Mouse (Mus musculus) embryonic facial prominence, embryonic 13.5 days (tissue): ENCODE results near the gene Rpgr. TPM values are rescaled to one million over a fixed set of nuclear protein-coding genes. Genes with fewer than 3 reads are reported as not detected.

Experiments used
- ATAC-seq: fragments of 200-750 bp; cut with Nextera tagmentation; 2 replicates; pipeline ENCODE4 v1.8.0; 2017; ENCODE audit warnings: low read depth; ENCODE audit not compliant: insufficient number of reproducible peaks, insufficient read depth, low FRiP score, low TSS enrichment
- H3K27ac ChIP-seq: fragments of 300-500 bp; sonication (generic); 2 replicates; pipeline ENCODE4 v1.5.1; 2015; ENCODE audit warnings: moderate library complexity, mild to moderate bottlenecking, inconsistent platforms
- H3K27me3 ChIP-seq: fragments of 300-500 bp; sonication (generic); 2 replicates; pipeline ENCODE4 v1.6.1; 2015; ENCODE audit warnings: mild to moderate bottlenecking, inconsistent platforms
- H3K36me3 ChIP-seq: fragments of 300-500 bp; sonication (generic); 2 replicates; pipeline ENCODE4 v1.6.1; 2015; ENCODE audit warnings: mild to moderate bottlenecking, inconsistent platforms
- H3K4me1 ChIP-seq: fragments of 300-500 bp; sonication (generic); 2 replicates; pipeline ENCODE4 v1.6.1; 2015; ENCODE audit warnings: inconsistent platforms
- H3K4me2 ChIP-seq: fragments of 300-500 bp; sonication (generic); 2 replicates; pipeline ENCODE4 v1.6.1; 2015; ENCODE audit warnings: moderate library complexity, mild to moderate bottlenecking, inconsistent platforms
- H3K4me3 ChIP-seq: fragments of 300-500 bp; sonication (generic); 2 replicates; pipeline ENCODE4 v1.5.1; 2015; ENCODE audit warnings: mild to moderate bottlenecking, inconsistent platforms
- H3K9ac ChIP-seq: fragments of 300-500 bp; sonication (generic); 2 replicates; pipeline ENCODE4 v1.6.1; 2015; ENCODE audit warnings: mild to moderate bottlenecking, inconsistent platforms
- H3K9me3 ChIP-seq: fragments of 300-500 bp; sonication (generic); 2 replicates; pipeline ENCODE4 v1.6.1; 2016; ENCODE audit warnings: inconsistent platforms
- WGBS: fragments of 180-500 bp; shearing (Covaris S2); methylation state at CpG from one replicate; pipeline ENCODE4 v1.1.7; 2015; ENCODE audit warnings: mixed read lengths; 5-methylcytosine and 5-hydroxymethylcytosine counted together
- polyA plus RNA-seq: library from polyadenylated mRNA; unstranded; fragments of >200 nt; fragmentation: Nextera tagmentation; extraction: Ambion mirVana; gene quantifications from 2 replicates; pipeline ENCODE4 v1.2.1, GENCODE M21; 2015

Gene Rpgr
- polyA plus RNA-seq, 1 experiment from 2014 or later: 21.2 TPM

DNA sequence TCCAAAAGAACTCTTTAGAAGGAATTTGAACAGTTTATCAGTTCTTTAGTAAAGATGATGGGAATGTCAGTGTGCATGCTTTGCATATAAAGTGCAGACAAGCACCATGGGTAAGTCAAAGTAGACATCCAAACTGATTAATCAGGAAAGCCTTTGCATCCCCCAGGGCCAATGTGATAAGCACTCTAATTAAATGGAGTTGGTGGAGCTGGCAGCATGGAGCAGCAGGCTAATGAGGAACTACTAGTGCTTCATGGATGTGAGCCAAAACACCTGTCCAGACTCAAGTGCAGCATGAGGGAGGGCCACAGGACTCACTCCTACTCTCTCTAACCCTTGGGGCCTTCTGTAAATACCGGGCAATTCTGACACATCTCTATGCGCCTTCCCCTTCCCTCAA is 145.2 kb downstream of the Rpgr start:
- Histone ChIP-seq H3K4me3 (no peak overlapping the region), H3K27me3 (0 out of 2 replicates have a peak, but pooled peaks cover 4% of the 10 kb centered on the region), H3K27ac (no peak overlapping the region), H3K9ac (no peak overlapping the region), H3K4me1 (no peaks in the 10 kb centered on the region), H3K9me3 (no peaks in the 10 kb centered on the region), H3K4me2 (no peak overlapping the region), H3K36me3 (no peaks in the 10 kb centered on the region)
- no peak for ATAC-seq
- 67% methylated on average over 2 of the region's 2 CpGs for WGBS

- H3K9ac ChIP-seq: no peak overlapping the region
- 28% methylated on average over 6 of the region's 6 CpGs for WGBS
- no peak overlapping the region for H3K4me2 ChIP-seq
- no peaks in the 10 kb centered on the region for H3K4me1 ChIP-seq
- H3K9me3 ChIP-seq: no peaks in the 10 kb centered on the region
- 0 out of 2 replicates have a peak, but pooled peaks cover 4% of the 10 kb centered on the region for H3K27me3 ChIP-seq
- no peaks in the 10 kb centered on the region for H3K36me3 ChIP-seq
- no peak for ATAC-seq
- no peak overlapping the region for H3K27ac ChIP-seq
- H3K4me3 ChIP-seq: no peak overlapping the region
These were observed 146.0 kb downstream of the Rpgr start for GRCm38 (mm10) chrX:10070689-10071088.

DNA sequence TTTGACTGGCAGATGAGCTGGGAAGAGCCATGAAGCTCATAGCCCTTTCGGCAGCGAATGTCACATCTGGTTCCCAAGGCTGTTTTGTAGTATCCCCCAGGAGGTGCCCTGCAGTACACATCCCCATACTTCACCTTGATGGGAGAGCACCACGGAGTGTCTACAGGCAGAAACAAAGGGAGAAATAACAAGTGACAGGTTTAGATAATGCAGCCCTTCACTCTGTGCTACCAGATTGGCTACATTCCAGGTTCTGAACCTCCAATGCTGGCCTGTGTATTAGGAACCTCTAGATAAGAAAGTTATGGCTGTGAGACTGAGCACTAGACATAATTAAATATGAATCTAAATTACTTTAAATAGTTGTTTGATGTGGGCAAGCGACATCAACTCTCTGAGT is 147.3 kb downstream of the Rpgr start:
- Histone ChIP-seq H3K27me3 (0 out of 2 replicates have a peak, but pooled peaks cover 4% of the 10 kb centered on the region), H3K9me3 (no peaks in the 10 kb centered on the region), H3K36me3 (no peaks in the 10 kb centered on the region), H3K27ac (no peak overlapping the region), H3K4me3 (no peak overlapping the region), H3K9ac (no peak overlapping the region), H3K4me2 (no peak overlapping the region), H3K4me1 (no peaks in the 10 kb centered on the region)
- ATAC-seq: no peak
- 72% methylated on average over 4 of the region's 4 CpGs for WGBS

DNA sequence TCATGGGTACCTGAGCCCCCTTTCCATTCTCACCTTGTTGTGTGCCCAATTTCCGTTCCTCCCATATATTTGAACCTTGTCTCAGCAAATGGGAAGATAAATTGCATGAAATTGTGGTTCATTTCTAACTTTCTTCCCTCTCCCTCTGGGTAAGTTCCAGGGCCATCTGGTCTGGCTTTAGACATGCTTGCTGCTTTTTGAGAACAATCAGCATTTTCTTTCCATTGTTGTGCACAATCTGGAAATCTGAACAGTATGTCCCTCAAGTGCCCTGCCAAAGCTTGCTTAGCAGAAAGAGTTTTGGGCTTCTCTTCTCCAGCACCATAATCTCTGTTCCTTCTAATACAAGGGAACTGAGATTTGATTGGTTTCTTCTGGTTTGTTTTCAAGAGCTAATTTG is 152.9 kb downstream of the Rpgr start:
- no peak overlapping the region for H3K9ac ChIP-seq
- no peaks in the 10 kb centered on the region for H3K9me3 ChIP-seq
- H3K36me3 ChIP-seq: no peaks in the 10 kb centered on the region
- no peaks in the 10 kb centered on the region for H3K4me1 ChIP-seq
- WGBS: 48% methylated on average over 1 of the region's 1 CpGs
- H3K4me3 ChIP-seq: no peak overlapping the region
- H3K27ac ChIP-seq: no peak overlapping the region
- no peak overlapping the region for H3K4me2 ChIP-seq
- no peak for ATAC-seq
- no peaks in the 10 kb centered on the region for H3K27me3 ChIP-seq

DNA sequence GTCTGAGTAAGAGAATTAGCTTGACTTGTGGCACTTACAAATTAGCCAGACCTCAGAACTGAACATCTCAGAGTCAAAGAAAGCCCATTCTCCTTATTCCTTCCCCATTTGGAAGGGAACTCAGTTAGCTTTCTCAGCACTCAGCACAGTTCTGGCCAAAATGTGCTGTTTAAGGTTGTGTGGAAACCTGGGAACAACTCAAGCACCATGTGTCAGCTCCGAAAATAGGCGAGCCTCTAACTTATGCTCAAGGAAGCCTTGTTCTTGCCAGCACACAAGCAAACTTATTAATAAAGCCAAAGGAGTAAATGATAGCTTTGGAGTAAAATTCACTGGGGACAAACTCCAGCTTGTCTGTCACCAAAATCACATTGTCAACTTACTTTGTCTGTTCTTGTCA is 153.4 kb downstream of the Rpgr start:
- Histone ChIP-seq H3K4me3 (no peak overlapping the region), H3K27ac (no peak overlapping the region), H3K9me3 (no peaks in the 10 kb centered on the region), H3K4me2 (no peak overlapping the region), H3K4me1 (no peaks in the 10 kb centered on the region), H3K9ac (no peak overlapping the region), H3K27me3 (no peaks in the 10 kb centered on the region), H3K36me3 (no peaks in the 10 kb centered on the region)
- 77% methylated on average over 2 of the region's 2 CpGs for WGBS
- no peak for ATAC-seq

DNA sequence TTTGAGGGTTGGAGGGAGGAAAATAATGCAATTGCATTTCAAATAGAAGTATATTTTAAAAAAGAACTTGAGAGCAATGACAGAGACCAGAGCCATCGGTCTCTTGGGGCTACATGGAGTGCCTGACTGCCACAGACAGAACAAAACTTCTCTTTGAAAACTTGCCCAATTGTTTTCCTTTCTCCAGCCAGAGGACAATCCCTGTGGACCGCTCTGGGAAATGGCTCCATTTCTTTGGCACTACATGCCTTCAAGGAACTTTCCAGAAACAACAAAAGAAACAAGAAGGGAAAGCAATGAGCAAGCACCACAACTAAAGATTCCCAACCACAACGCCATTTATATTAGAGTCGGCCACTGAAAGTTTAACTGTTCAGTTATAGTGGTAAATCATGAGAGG is 154.5 kb downstream of the Rpgr start:
- 54% methylated on average over 4 of the region's 4 CpGs for WGBS
- no peak for ATAC-seq

DNA sequence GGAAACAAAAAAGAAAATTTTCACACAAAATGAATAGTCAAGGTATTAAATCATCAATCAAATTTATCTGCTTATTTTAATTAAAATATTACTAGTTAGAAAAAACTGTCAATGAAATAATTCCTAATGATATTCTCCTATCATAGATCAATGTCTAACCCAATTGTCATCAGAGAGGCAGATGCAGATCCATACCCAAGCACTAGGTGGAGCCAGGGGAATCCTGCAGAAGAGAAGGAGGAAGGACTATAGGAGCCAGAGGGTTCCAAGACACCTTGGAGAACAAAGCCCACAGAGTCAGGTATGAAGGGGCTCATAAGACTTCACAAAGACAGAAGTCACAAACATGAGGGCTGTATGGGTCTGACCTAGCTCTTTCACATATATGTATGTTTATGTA is 182.1 kb downstream of the Rpgr start:
- no peaks in the 10 kb centered on the region for H3K27me3 ChIP-seq
- H3K36me3 ChIP-seq: no peaks in the 10 kb centered on the region
- H3K27ac ChIP-seq: no peak overlapping the region
- no peak overlapping the region for H3K4me3 ChIP-seq
- H3K4me2 ChIP-seq: no peak overlapping the region
- H3K4me1 ChIP-seq: no peaks in the 10 kb centered on the region
- no peak for ATAC-seq
- H3K9ac ChIP-seq: no peak overlapping the region
- H3K9me3 ChIP-seq: no peaks in the 10 kb centered on the region

More for the DNA sequence above, 154.5 kb downstream of the Rpgr start:
- Histone ChIP-seq H3K9me3 (no peaks in the 10 kb centered on the region), H3K27ac (no peak overlapping the region), H3K4me1 (no peaks in the 10 kb centered on the region), H3K4me3 (no peak overlapping the region), H3K9ac (no peak overlapping the region), H3K27me3 (no peaks in the 10 kb centered on the region), H3K4me2 (no peak overlapping the region), H3K36me3 (no peaks in the 10 kb centered on the region)

Other genes starting within 250 kb of the Rpgr start
- gene Srpx, start 99.2 kb downstream of the Rpgr start, polyA plus RNA-seq: 50.5 and 58.7 TPM in 2 replicates
- 0.55 TPM in 1 of 2 replicates, not detected in the other for gene Otc, start 35.4 kb upstream of the Rpgr start, polyA plus RNA-seq